Mouse (Mus musculus) kidney, adult 2 months (tissue): ENCODE results near the gene Acap2.

Source experiments
- CTCF ChIP-seq: fragments of 200-500 bp; conservative IDR thresholded peaks from 2 replicates; pipeline ENCODE4 v1.5.1; 2011; ENCODE audit warnings: low read depth, mild to moderate bottlenecking, control low read depth, low read length, moderate library complexity, mixed read lengths; ENCODE audit not compliant: insufficient read depth, insufficient read length
- POLR2A ChIP-seq: fragments of 200-500 bp; IDR thresholded peaks from one replicate; pipeline ENCODE4 v1.6.1; 2011; ENCODE audit warnings: low read depth, low read length, control low read depth

- no peak for TF ChIP-seq CTCF
- no peak for TF ChIP-seq POLR2A
Observed at GRCm38 (mm10) chr16:31209911-31210310, 8.9 kb upstream of the Acap2 start.
